Mouse (Mus musculus) G1E-ER4 (cell line): ENCODE data around the gene AB124611. TPM values are rescaled to one million over a fixed set of nuclear protein-coding genes. Genes with fewer than 3 reads are reported as not detected.

Source experiments
- GATA1 ChIP-seq: IDR thresholded peaks from one replicate; pipeline ENCODE4 v1.8.0; 2012; ENCODE audit warnings: low read length, inconsistent platforms
- polyA plus RNA-seq: library from polyadenylated mRNA; stranded (reverse); fragments of >175 nt; gene quantifications from 2 replicates; pipeline ENCODE4 v1.2.3, GENCODE M21; 2012

The AB124611 gene
- polyA plus RNA-seq, 1 experiment: 0.54 TPM

DNA sequence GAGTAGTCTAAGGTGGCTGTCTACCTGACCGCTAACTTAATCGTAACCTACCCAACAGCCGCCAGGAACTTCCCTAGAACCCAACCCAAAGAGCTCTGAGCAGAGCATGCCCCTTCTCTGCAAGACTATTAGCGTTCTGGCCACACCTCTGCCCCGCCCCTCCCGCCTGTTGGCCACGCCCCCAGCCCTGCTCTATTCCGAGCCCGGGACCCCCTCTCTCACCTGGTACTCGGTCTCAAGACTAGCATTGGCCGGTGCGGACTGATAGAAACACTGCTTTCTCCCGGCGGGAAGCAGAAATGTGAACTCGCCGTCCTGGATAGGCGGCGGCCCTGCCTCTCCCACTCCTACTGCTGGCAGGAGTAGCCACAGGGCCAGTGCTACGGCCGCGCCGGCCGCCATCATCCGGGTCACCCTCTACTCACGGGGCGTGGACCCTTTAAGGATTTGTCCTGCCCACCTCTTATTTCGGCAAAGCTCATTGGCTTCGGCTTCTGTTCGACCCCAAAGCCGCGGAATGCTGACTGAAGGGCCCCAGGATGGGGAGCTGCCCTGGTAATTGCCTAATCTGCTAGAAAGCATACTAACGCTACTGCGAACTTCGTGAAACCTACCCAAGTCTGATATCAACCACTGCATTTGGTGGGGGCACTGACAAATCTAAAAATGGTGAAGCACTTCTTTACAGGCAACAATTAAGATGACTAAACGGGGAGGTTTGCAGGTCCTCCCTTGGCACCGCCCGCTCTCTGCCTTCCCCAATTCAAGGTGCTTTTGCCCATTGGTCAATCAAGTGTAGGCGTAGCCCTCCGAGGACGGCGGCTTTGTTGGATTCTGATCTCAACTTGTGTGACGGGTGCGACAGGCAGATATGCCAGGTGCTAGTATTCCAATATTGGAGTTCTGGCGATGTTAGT, 15.9 kb upstream of the AB124611 start, which contains the start of gene Tmed1:
Gene Tmed1, minus strand, starts transcription at position 481 of the 917 bp plus-strand sequence.
- TF ChIP-seq GATA1: no peak

DNA sequence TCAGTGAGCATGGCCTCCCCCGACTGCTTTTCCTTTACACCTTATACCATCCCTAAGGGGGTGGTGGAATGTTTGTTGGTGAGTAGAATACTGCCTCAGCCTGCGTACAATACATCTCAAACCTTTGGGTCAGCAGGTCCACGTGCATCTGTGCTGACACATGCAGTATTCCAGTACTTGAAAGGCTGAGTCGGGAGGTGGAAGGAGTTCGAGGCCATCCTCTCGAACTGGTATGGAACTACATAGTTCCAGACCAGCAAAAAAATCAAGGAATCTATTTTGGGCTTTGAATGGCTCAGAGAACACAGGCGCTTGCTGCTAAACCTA, 15.3 kb upstream of the AB124611 start:
- no peak for TF ChIP-seq GATA1

DNA sequence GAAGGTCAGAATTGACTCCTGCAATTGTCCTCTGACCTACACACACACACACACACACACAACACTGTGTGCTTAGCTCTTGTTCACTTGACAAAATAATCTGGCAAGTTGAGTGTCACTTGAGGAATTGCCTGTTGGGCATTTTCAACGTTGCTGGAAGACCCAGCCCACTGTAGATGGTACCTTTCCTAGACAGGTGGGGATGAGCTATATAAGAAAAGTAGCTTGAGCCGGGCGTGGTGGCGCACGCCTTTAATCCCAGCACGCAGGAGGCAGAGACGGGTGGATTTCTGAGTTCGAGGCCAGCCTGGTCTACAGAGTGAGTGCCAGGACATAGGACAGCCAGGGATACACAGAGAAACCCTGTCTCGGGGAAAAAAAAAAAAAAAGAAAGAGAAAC, 14.9 kb upstream of the AB124611 start:
- TF ChIP-seq GATA1: no peak

DNA sequence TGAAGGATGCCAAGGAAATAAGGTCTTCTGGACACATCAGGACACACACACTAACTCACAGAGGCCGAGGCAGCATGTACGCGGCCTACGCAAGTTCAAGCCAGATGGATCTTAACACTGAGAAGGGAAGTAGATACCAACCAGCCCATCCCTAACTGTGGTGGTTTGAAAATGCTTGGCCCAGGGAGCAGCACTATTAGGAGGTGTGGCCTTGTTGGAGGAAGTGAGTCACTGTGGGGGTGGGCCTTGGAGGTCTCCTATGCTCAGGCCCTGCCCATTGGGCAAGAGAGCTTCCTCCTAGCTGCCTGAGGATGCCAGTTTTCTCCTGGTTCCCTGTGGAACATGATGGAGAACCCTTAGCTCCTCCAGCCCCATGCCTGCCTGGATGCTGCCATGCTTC, 12.5 kb upstream of the AB124611 start:
- TF ChIP-seq GATA1: no peak

DNA sequence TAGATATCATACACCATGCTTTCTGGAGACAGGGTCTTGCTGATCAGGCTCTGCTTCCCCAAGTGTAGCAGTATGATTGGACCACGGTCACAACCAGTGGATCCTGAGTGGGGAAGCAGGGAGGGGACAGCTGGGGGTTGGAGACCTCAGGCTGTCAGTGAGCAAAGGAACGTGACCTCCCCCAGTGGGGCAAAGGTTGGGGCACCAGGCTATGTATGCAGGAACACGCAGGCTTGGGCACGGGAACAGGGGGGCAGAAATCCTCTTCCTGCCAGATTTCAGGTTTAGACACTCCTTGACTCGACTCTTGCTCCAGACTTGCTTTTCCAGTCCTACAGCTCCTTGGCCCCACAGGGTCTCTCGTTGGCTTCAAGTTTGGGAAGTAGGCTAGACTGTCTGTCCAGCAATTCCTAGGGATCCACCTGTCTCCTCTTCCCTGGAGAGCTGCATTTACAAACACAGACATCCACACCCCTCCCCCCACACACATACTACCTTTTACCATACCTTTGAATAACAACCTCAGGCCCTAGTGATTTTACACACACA, 8.0 kb upstream of the AB124611 start:
- no peak for TF ChIP-seq GATA1

DNA sequence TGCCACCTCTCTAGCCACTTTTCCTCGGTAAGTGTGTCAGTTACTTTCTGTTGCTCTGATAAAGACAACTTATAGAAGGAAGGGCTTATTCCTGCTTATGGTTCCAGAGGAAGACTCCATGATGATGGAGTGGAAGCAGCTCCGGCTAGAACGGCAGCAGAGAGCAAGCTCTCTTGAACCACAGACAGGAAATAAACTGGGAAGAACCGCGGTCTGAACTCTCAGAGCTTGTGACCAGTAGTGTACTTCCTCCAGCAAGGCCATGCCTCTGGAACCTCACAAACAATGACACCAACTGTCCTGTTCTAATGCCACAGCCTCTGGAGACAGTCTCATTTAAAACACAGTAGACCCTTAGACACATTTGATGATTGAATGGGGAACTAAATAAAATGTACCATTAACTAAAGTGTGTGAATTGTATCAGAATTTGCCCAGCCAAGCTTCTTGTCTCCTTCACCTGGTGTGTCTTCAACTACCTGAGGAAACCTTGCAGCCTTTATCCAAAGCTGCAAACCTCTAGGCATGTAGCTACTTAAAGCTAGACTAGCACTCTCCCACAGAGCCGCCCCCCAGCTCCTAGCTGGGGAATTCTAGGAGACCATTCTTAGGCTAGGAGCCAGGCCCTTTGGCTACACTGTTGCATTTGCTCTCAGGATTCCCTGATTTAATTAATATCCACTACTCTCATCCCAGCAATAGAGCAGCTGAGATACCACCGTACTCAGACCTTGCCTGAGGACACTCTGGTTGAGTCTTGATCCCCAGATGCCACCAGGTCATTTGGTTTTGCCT, 637 bp upstream of the AB124611 start:
- no peak for TF ChIP-seq GATA1

DNA sequence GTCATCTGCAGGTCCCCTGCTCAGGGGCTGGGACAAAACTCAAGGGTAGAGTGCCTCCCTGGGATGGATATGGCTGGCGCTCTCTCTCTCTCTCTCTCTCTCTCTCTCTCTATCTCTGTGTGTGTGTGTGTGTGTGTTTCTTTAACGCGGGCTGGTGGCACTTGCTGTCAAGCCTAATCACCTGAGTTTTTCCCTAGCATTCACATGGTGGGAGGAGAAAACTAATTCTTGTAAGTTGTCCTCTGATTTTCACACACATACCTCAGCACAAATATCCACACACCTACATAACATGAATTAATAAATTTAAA, 613 bp downstream of the AB124611 start:
- TF ChIP-seq GATA1: no peak

DNA sequence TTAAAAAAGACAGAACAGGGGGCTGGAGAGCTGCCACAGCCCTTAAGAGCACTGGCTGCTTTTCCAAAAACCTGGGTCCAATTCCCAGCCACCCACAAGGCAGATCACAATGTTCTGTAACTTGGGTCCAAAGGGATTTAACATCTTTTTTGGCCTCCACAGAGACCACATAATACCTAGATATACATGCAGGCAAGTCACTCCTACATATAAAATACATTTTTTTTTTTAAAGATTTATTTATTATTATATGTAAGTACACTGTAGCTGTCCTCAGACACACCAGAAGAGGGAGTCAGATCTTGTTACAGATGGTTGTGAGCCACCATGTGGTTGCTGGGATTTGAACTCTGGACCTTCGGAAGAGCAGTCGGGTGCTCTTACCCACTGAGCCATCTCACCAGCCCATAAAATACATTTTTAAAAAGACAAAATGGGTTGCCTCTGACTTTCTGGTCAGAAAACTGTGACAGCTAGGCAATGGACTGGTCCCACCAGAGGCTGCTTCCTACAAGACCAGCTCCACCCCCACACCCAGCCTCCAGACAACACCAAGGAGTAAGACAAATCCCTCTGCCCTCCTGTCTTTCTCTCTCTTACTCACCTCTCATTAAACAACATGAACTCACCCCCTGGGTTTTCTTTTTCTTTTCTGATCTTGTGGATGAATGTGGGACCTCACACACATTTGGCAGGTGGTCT, 1.3 kb downstream of the AB124611 start:
- no peak for TF ChIP-seq GATA1

DNA sequence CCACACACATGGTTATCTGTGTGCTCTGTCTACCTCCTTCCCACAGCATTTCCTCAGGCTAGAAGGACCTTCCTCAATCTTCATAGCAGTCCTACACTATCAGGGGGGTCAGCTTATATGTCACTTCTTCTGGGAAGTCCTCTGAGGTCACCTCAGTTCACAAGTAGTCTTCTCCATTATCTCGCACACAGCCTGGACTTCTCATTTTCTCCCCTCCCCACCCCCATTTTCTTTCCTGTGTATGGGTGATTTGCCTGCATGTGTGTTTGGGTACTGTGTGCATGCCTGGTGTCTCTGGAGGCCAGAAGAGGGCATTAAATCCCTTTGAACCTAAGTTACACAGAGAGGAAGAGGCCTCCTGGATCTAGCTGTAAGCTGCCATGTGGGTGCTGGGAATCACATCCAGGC, 1.9 kb downstream of the AB124611 start:
- TF ChIP-seq GATA1: no peak

DNA sequence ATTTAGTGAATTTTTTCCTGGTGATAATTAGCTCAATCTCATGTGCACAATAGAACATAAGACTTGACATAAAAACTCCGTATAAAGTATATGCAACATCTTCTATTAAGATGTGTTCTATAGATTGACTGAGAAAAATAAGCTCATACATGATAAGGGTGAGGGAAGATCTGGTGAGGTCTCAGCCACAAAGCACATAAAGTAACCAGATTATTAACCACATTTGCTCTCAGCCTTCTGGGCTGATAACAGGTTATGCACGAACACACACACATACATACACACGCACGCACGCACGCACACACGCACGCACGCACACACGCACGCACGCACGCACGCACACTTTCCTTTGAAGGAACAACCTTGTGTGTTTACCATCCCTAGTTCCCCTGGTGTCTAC, 10.5 kb downstream of the AB124611 start:
- TF ChIP-seq GATA1: no peak

DNA sequence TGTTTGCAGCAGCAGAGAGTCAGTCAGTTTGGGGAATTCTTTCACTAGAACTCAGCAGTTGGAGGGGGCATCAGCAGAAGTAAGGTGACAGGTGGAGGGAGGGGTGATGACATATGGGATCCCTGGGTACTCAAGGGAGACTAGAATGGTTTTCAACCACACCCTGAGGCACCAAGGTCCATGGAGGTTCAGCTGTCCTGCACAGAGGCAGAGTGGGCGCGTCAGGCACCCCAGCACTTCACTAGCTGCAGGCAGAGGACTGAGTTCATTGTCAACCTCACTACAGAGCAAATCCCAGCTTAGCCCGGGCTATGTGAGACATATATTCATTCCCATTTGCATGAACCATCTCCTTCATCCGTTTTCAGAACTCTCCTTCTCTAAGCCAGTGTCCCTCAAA, 11.0 kb downstream of the AB124611 start:
- no peak for TF ChIP-seq GATA1

DNA sequence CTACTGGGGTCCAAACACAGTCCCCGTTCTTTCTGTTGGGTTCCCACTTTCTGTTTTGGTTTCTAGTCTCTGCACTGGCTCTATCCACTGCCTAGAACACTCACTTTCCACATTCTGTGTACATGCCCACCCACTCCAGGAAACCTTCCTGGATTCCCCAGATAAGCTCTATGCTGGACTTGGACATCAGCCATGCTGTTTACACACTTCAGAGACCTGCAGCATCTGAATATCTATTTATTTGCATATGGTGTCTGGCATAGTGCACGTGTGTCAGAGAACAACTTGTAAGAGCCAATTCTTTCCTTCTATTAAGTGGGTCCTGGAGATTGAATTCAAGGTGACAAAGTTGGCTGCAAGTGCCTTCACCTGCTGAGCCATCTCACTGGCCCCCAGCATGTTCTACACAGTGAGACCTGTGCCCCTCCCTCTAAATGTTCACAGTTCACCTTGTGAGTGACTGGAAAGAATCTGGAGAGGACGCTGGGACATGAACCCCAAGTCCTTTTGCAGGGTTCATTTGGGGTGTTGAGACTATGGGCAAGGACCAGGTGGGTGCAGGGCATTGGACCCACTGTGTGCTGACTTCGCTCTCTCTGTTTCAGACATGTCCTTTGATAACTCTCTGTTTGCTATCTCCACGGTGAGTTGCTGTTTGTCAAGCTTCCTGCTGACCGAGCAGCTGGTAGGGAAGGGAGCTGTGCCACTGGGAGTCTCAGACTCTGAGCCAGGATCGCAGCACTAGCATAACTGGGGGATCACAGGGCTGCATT, 14.2 kb downstream of the AB124611 start:
- no peak for TF ChIP-seq GATA1

DNA sequence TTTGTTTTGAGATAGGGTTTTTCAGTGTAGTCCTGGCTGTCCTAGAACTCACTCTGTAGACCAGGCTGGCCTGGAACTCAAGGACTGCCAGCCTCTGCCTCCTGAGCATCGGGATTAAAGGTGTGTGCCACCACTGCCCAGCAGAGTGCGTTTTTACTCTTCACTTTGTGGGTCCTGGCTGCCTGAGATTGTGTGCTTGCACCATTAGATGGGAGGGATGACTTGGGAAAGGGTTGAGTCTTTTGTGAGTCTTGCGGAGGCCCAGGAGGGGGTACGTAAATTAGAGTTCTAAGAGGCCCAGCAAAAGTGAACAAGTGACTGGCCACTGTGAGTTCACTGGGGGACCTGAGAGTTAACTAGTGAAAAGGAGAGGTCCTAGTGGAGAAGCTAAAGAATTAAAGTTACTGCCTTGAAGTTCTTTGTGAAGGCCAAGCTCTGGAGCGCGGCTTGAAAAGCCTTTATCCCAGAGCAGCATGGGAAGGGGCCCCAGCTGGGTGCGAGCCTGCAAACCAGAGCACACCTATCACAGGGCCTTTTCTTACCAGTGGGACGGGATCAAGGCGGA, 19.5 kb downstream of the AB124611 start:
- no peak for TF ChIP-seq GATA1

DNA sequence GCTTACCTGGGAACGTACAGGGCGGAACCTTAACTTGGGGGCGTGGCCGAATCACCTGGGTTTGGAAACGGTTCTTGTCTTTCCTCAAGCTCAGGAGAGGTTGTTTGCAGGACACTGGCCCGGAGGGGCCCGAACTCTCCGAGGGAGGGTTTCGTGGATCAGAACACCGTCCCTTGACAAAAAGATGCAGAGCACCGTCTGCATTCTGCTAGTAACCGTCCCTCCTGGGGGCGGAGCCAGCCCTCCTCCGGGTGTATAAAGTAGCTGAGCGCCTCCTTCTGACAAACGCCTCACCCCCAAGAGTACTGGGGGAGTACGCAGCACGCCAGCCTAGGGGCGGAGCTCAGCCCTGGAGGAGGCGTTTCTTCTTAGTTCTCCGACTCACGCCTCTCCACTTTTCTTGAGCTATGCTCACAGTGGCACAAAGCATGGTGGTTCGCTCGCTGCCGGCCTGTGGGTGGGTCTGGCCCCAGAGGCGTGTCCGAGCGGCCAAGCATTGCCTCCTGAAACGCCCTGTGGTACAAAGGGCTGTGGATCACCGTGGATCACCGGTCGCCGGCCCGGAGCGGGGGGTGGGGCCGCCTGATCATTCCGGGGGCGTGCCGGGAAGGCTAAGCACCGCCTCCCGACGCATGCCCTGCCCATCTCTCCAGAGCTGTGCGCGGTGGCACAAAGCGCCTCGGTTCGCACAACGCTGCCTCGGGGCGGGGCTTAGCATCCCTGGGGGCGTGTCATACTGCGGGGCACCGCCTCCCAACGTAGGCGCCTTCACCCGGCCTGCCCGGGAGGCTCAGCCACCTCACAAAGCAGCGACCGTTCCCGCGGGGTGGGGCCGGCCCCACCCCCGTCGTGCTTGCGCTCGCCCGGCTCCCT, 20.2 kb downstream of the AB124611 start:
- TF ChIP-seq GATA1: no peak
